Mouse (Mus musculus) T-helper 2 cell (primary cell): ENCODE data around the gene Daglb.

ENCODE experiments used
- in situ Hi-C: fragments of 300-600 bp; cut with MboI, MseI; formaldehyde crosslinking; loops from one replicate; pipeline ENCODE4 v1.15.1; 2025; ENCODE audit warnings: high pct_unique_total_duplicates

Daglb gene

GRCm38 (mm10) chr5:143464100-143464756 lies at the start of gene Daglb:
Gene Daglb (plus strand): TSS chr5:143464584.
- in situ Hi-C loops: no loop called here

GRCm38 (mm10) chr5:143421484-143421883 lies 42.9 kb upstream of the Daglb start:
- in situ Hi-C loops: no loop called here

GRCm38 (mm10) chr5:143422990-143423389 lies 41.4 kb upstream of the Daglb start:
- in situ Hi-C loops: no loop called here

GRCm38 (mm10) chr5:143423899-143424519 lies 40.4 kb upstream of the Daglb start:
- in situ Hi-C loops: no loop called here

- in situ Hi-C loops: no loop called here
These were observed 30.0 kb upstream of the Daglb start for GRCm38 (mm10) chr5:143434421-143434820.

GRCm38 (mm10) chr5:143441298-143441697 lies 23.1 kb upstream of the Daglb start:
- in situ Hi-C loops: no loop called here

- in situ Hi-C loops: no loop called here
These were observed 22.6 kb upstream of the Daglb start for GRCm38 (mm10) chr5:143441753-143442152.

GRCm38 (mm10) chr5:143463671-143464070 lies 713 bp upstream of the Daglb start:
- in situ Hi-C loops: no loop called here

GRCm38 (mm10) chr5:143464757-143465118 lies 354 bp downstream of the Daglb start:
- in situ Hi-C loops: no loop called here

- in situ Hi-C loops: no loop called here
These were observed 1.0 kb downstream of the Daglb start for GRCm38 (mm10) chr5:143465156-143466085.

GRCm38 (mm10) chr5:143466891-143467669 lies 2.7 kb downstream of the Daglb start:
- in situ Hi-C loops: no loop called here

GRCm38 (mm10) chr5:143467931-143468330 lies 3.5 kb downstream of the Daglb start:
- in situ Hi-C loops: no loop called here

GRCm38 (mm10) chr5:143469628-143470027 lies 5.2 kb downstream of the Daglb start:
- in situ Hi-C loops: no loop called here

- in situ Hi-C loops: no loop called here
These were observed 6.2 kb downstream of the Daglb start for GRCm38 (mm10) chr5:143470421-143471164.

GRCm38 (mm10) chr5:143471165-143471546 lies 6.8 kb downstream of the Daglb start:
- in situ Hi-C loops: no loop called here

GRCm38 (mm10) chr5:143471953-143472618 lies 7.7 kb downstream of the Daglb start:
- in situ Hi-C loops: no loop called here

- in situ Hi-C loops: no loop called here
These were observed 10.9 kb downstream of the Daglb start for GRCm38 (mm10) chr5:143475153-143475844.

- in situ Hi-C loops: no loop called here
These were observed 11.6 kb downstream of the Daglb start for GRCm38 (mm10) chr5:143476013-143476412.

- in situ Hi-C loops: no loop called here
These were observed 13.5 kb downstream of the Daglb start for GRCm38 (mm10) chr5:143477901-143478300.

- in situ Hi-C loops: no loop called here
These were observed 20.6 kb downstream of the Daglb start for GRCm38 (mm10) chr5:143484955-143485354.
